Mouse (Mus musculus) ES-Bruce4 (cell line): ENCODE data around the gene Knl1. TPM values are rescaled to one million over a fixed set of nuclear protein-coding genes. Genes with fewer than 3 reads are reported as not detected.

Source experiments
- H3K27ac ChIP-seq: 2 replicates; pipeline ENCODE4 v1.5.1; 2012; ENCODE audit warnings: low read length, inconsistent platforms; ENCODE audit not compliant: insufficient read depth
- H3K27me3 ChIP-seq: 2 replicates; pipeline ENCODE4 v1.6.1; 2012; ENCODE audit warnings: mild to moderate bottlenecking, low read length, inconsistent platforms; ENCODE audit not compliant: control insufficient read depth, poor library complexity, insufficient read depth, severe bottlenecking
- H3K36me3 ChIP-seq: 2 replicates; pipeline ENCODE4 v1.6.1; 2012; ENCODE audit warnings: inconsistent platforms, mild to moderate bottlenecking, low read length, moderate library complexity; ENCODE audit not compliant: control insufficient read depth, poor library complexity, insufficient read depth, severe bottlenecking
- H3K4me1 ChIP-seq: one replicate; pipeline ENCODE4 v1.8.1; 2011; ENCODE audit warnings: low read length; ENCODE audit not compliant: control insufficient read depth, insufficient read depth
- H3K4me3 ChIP-seq: 2 replicates; pipeline ENCODE4 v1.5.1; 2011; ENCODE audit warnings: low read depth, mild to moderate bottlenecking, low read length
- H3K9ac ChIP-seq: 2 replicates; pipeline ENCODE4 v1.6.1; 2012; ENCODE audit warnings: low read depth, mild to moderate bottlenecking, inconsistent platforms; ENCODE audit not compliant: poor library complexity, severe bottlenecking
- H3K9me3 ChIP-seq: replicated peaks from 2 replicates; pipeline ENCODE4 v1.6.1; 2012; ENCODE audit warnings: mild to moderate bottlenecking, low read length, inconsistent platforms; ENCODE audit not compliant: control insufficient read depth, poor library complexity, insufficient read depth, severe bottlenecking
- CTCF ChIP-seq: IDR thresholded peaks from one replicate; pipeline ENCODE4 v1.8.1; 2011; ENCODE audit warnings: low read depth, low read length
- EP300 ChIP-seq: IDR thresholded peaks from 2 replicates; pipeline ENCODE4 v1.6.1; 2011; ENCODE audit warnings: low read depth, low read length; ENCODE audit not compliant: insufficient read depth
- POLR2A ChIP-seq: IDR thresholded peaks from one replicate; pipeline ENCODE4 v1.8.1; 2011; ENCODE audit warnings: low read length; ENCODE audit not compliant: insufficient read depth
- polyA plus RNA-seq: library from polyadenylated mRNA; stranded (reverse); fragments of >200 nt; gene quantifications from 2 replicates; pipeline ENCODE4 v1.2.4, GENCODE M21; 2011; ENCODE audit warnings: low read depth; ENCODE audit not compliant: missing spikeins, insufficient read depth, insufficient read length

The Knl1 gene
- polyA plus RNA-seq, 1 experiment, result 96.0 TPM

DNA sequence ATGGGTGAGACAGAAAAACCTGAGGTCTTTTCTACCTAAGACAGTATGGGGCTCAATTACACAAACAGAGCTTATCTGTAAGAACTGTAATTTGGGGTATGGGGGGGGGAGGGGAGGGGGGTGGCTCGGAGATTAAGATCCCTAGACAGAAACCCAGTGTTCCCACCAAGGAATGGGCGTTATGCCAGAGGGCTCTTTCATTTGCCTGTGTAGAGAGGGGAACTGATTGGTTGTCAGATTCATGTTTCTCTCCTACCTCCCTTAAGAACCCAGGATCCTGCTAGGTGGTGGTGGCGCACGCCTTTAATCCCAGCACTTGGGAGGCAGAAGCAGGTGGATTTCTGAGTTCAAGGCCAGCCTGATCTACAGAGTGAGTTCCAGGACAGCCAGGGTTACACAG lies 27.4 kb upstream of the Knl1 start:
- Histone ChIP-seq H3K9ac (no peak overlapping the region), H3K36me3 (peaks cover 8% of the 10 kb centered on the region; the same call in 1 of the 2 replicates), H3K4me3 (no peak overlapping the region), H3K4me1 (no peaks in the 10 kb centered on the region), H3K9me3 (0 out of 2 replicates have a peak, but pooled peaks cover 3% of the 10 kb centered on the region), H3K27me3 (no peaks in the 10 kb centered on the region), H3K27ac (no peak overlapping the region)
- TF ChIP-seq POLR2A, result no peak

DNA sequence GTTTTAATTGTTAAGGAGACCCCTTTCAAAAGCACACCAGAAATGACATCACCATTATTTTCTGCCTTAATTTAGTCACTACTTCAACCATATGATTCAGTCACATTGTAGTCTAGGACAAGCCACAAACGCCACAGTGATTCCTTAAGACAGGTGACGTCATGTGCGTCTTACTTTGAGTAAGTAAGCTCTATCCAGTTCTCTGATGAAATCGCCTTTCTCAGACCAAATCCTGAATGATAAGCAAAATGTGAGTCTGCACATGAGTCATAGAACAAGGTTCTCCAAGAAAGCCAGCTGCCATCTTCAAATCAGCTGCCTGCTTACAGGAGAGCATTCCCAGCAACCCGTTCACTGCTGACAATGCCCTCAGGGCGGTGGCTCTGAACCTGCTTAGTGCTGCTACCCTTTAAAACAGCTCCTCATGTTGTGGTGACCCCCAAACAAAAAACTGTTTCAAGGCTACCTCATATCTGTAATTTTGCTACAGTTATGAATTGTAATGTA lies 23.7 kb upstream of the Knl1 start:
- Histone ChIP-seq H3K9me3 (0 out of 2 replicates have a peak, but pooled peaks cover 3% of the 10 kb centered on the region), H3K9ac (no peak overlapping the region), H3K4me1 (no peaks in the 10 kb centered on the region), H3K27ac (no peak overlapping the region), H3K4me3 (no peak overlapping the region), H3K27me3 (no peaks in the 10 kb centered on the region), H3K36me3 (peaks cover 8% of the 10 kb centered on the region; the same call in 1 of the 2 replicates)
- no peak for TF ChIP-seq EP300
- no peak for TF ChIP-seq CTCF
- no peak for TF ChIP-seq POLR2A

DNA sequence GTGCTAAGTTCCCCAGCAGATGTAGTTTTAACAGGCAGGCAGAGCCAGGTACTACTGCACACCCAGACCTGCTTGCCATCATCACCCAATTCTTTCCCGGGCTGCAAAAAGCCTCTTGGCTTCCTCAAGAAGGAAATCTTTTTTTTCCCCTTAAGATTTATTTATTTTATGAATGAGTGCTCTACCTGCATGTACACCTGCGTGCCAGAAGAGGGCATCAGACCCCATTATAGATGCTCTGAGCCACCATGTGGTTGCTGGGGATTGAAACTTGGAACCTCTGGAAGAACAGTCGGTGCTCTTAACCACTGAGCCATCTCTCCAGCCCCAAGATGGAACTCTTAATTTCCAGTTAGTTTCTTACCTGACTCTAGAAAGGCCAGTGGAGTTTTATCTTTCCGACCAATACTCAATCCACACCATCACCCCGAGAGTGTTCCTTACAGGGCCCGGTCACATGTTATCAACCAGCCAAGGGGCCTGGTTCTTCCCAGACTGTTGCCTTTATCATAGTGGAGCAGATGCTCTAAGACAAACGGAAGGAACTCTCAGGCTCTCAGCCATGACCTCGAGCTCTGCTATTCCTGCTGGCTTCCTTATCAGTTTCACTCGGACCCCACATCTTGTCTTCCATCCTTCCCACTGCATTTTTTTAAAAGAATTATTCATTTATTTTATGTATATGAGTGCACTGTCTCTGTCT lies 22.2 kb upstream of the Knl1 start:
- 0 out of 2 replicates have a peak, but pooled peaks cover 3% of the 10 kb centered on the region for H3K9me3 ChIP-seq
- H3K4me1 ChIP-seq, result no peaks in the 10 kb centered on the region
- no peak overlapping the region for H3K9ac ChIP-seq
- TF ChIP-seq EP300 (no peak), CTCF (peak; percentile 22)
- peaks cover 8% of the 10 kb centered on the region; the same call in 1 of the 2 replicates for H3K36me3 ChIP-seq
- H3K4me3 ChIP-seq, result no peak overlapping the region
- no peak overlapping the region for H3K27ac ChIP-seq
- H3K27me3 ChIP-seq, result no peaks in the 10 kb centered on the region

- no peaks in the 10 kb centered on the region for H3K27me3 ChIP-seq
- H3K4me3 ChIP-seq, result no peak overlapping the region
- TF ChIP-seq EP300 (no peak), CTCF (no peak), POLR2A (no peak)
Observed at GRCm38 (mm10) chr2:119025239-119025616, 21.7 kb upstream of the Knl1 start.

DNA sequence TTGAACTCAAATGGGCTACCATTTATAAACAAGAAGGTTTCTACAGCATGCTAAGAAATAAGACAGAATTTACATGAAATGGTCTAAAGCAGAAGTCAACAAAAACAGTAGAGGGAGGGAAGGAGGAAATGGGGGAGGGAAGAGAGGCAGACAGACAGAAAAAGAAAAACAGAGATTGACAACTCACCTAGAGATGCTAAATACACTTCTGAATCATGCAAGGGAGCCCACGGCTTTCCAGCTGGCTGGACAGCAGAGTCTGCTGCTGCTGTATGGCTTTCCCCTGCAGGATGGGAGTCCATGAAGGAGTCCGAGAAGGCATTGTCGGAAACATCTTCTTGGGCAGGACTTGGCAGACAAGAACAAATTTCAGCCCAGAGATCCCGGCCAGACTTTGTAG lies 20.0 kb upstream of the Knl1 start:
- H3K4me1 ChIP-seq, result no peaks in the 10 kb centered on the region
- H3K9me3 ChIP-seq, result 0 out of 2 replicates have a peak, but pooled peaks cover 1% of the 10 kb centered on the region
- H3K36me3 ChIP-seq, result 0 out of 2 replicates have a peak, but pooled peaks cover under 1% of the 10 kb centered on the region
- no peak overlapping the region for H3K9ac ChIP-seq
- no peak overlapping the region for H3K4me3 ChIP-seq
- no peak for TF ChIP-seq POLR2A
- no peak for TF ChIP-seq CTCF
- TF ChIP-seq EP300, result no peak
- H3K27ac ChIP-seq, result no peak overlapping the region
- H3K27me3 ChIP-seq, result no peaks in the 10 kb centered on the region

More at GRCm38 (mm10) chr2:119025239-119025616, 21.7 kb upstream of the Knl1 start:
- Histone ChIP-seq H3K4me1 (no peaks in the 10 kb centered on the region), H3K9ac (no peak overlapping the region), H3K9me3 (0 out of 2 replicates have a peak, but pooled peaks cover 3% of the 10 kb centered on the region), H3K36me3 (peaks cover 8% of the 10 kb centered on the region; the same call in 1 of the 2 replicates), H3K27ac (no peak overlapping the region)

DNA sequence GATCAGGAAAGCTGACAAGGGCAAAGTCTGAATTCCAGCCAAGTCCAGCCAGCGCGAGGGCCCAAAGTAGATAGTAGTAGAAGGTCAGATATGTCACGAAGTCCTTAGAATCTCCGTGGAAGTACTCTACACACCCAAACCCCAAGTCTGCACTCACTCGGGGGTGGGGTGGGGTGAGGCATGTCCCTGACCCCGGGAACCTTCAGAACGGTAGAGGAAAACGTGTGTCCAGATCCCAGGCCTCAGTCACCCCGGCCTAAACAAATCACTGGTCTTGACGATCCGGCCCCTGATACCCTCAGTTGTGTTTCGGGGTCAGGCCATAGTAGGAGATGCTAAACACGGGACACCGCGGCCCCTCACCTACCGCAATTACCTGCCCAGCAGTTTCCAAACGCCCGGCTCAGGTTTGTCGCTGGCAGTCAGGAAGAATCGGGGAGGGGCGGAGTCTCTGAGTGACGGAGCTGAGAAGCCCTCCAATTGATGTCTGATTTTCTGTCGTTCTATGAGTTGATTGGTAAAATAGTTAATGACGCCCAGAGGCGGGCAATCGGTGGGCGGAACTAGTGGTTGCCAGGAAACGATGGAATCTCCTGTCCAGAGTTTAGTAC lies 17.9 kb upstream of the Knl1 start, which contains the start of gene Ccdc32:
Ccdc32 (minus strand) TSS at position 453 of the 611 bp plus-strand sequence.
- TF ChIP-seq POLR2A (peak; percentile 41), EP300 (no peak)
- Histone ChIP-seq H3K27ac (no peak within 1 kb of the TSS), H3K9ac (peak within 1 kb of the TSS; percentile 54), H3K4me3 (peak within 1 kb of the TSS; percentile 97), H3K4me1 (no peaks in the 10 kb centered on the region), H3K27me3 (no peaks in the 10 kb centered on the region), H3K36me3 (no peaks in the 10 kb centered on the region), H3K9me3 (no peaks in the 10 kb centered on the region)
